Mouse (Mus musculus): Measurements from ENCODE around the gene Gm10197. TPM values are rescaled to one million over a fixed set of nuclear protein-coding genes. Genes with fewer than 3 reads are reported as not detected.

Gm10197 gene
- total and polyA plus RNA-seq, 3 experiments, result not detected

DNA sequence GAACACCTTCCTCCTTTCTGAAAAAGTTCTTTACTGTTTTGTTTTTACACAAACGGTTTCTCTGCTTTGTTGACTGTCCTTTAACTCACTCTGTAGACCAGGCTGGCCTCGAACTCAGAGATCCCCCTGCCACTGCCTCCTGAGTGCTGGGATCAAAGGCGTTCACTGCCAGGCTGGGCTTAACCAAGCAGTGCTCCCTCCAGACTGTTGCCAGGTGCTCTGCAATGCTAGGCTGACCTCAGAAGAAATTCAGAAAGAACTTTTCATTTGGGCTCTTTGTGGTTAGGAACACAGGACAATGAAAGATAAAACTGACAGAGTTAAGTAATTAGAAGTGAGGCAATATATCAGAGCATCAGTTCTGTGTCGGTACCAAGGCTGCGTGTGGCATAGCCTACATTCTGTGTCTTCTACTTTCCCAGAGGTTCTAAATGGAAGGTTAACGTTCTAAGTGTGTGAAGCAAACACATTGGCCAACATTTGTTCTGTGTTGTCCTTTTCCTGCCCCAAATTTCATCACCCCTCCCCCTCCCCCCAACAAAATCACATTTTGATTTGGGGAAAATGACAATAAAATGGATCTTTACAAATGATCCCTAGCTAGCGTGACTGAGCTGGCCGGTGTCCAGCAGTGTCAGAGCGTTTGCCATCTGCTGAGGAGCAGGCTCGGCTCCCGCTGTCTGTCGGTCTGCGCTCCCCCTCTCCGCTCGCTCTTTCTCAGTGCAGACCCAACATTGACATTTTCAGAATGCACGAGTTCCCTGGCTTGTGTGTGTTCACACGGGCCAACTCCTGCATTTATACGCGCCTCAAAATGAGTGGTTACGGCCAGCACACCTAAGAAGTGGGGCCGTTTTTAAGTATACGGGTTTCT lies 12.2 kb downstream of the Gm10197 start:
- peak; percentile 77 for DNase-seq

GRCm38 (mm10) chr19:53355065-53355464 lies 16.5 kb downstream of the Gm10197 start:
- no peak for DNase-seq

GRCm38 (mm10) chr19:53354271-53355000 lies 17.1 kb downstream of the Gm10197 start:
- DNase-seq, result no peak

DNA sequence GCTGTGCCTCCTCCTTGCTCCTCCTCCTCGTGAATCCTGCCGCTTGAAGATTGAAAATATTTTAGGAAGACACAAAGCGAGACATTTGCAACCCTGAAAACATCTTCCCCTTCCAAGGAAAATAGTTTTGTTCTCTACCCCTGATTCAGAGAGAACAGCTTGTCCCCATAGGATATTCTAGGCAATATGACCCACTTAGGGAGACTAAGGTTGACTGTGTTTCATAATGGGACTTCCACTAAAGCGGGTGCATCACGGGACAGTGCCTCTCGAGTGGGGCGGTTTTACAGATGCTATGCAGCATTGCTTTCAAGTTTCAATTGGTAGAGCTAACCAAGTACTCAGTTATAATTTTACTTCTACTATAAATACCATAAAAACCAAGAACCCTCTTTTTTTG lies 17.7 kb downstream of the Gm10197 start:
- no peak for DNase-seq

- no peak for DNase-seq
Observed at GRCm38 (mm10) chr19:53345766-53346165, 25.8 kb downstream of the Gm10197 start.

- no peak for DNase-seq
Observed at GRCm38 (mm10) chr19:53344062-53344461, 27.5 kb downstream of the Gm10197 start.

- no peak for DNase-seq
Observed at GRCm38 (mm10) chr19:53343174-53343881, 28.2 kb downstream of the Gm10197 start.

- no peak for DNase-seq
Observed at GRCm38 (mm10) chr19:53340423-53340822, 31.1 kb downstream of the Gm10197 start.

- no peak for DNase-seq
Observed at GRCm38 (mm10) chr19:53335241-53335640, 36.3 kb downstream of the Gm10197 start.

GRCm38 (mm10) chr19:53333730-53334129 lies 37.8 kb downstream of the Gm10197 start:
- no peak for DNase-seq

DNA sequence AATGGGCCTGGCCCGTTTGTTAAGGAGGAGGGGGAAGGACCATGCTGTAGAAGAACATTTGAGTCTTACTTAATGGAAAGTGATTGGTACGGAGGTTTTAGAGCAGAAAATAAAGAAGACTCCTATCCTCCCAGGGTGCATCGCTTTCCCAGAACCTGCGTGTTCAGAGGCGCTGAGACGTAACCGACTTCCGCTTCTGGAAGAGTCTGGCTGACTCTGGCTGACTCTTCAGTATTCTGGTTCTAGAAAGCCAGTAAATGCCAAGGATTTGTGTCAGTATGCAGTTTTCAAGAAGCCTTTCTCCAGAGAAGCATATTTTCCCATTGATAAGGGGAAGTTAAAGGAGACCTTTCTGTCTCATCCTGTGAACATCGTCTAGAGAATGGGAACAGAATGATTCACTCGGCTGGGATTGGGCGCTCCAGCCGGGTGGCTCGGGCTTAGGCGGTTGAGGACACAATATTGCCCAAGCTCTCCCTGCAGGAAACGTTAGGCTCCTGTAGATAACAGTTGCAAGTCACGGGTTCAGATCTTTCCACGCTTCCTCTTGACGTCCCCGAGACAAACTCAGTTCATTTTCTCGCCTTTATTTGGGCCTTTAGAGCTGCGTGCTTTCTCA lies 39.6 kb downstream of the Gm10197 start:
- DNase-seq, result no peak

GRCm38 (mm10) chr19:53329992-53330381 lies 41.6 kb downstream of the Gm10197 start:
- peak; percentile 81 for DNase-seq

DNA sequence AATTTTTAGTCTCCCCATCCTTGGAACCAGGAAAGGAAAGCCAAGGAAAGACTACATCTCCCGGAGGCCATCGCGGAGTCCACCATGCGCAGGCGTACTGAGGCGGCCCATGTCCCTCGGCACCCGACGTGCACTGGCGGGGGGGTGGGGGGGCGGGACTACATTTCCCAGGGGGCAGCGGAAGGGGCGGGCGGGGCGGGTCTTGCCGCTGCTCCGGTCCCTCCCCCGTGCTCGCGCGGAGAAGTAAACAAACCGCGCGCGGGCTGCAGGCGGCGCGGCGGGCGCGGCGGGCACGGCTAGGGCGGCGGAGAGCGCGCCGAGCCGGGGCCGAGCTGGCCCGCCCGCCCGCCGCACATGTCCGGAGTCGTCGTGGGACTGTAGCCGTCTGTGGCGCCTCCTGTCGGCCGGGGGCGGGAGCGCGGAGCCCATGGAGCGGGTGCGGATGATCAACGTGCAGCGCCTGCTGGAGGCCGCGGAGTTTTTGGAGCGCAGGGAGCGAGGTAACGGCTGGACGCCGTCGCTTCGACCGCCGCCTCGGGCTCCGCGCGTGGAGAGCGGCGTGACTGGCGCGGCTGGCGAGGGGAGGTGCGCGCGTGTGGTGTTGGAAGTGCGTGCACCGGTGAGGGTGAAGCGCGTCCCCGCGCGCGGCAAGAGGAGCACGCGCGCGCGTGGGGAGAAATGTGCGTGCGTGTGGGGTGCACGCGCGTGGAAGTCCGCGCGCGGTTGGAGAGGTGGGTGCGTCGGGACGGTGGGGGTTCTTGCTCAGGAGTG lies 42.2 kb downstream of the Gm10197 start:
- peak; percentile 92 for DNase-seq

- DNase-seq, result no peak
Observed at GRCm38 (mm10) chr19:53328116-53328515, 43.5 kb downstream of the Gm10197 start.

DNA sequence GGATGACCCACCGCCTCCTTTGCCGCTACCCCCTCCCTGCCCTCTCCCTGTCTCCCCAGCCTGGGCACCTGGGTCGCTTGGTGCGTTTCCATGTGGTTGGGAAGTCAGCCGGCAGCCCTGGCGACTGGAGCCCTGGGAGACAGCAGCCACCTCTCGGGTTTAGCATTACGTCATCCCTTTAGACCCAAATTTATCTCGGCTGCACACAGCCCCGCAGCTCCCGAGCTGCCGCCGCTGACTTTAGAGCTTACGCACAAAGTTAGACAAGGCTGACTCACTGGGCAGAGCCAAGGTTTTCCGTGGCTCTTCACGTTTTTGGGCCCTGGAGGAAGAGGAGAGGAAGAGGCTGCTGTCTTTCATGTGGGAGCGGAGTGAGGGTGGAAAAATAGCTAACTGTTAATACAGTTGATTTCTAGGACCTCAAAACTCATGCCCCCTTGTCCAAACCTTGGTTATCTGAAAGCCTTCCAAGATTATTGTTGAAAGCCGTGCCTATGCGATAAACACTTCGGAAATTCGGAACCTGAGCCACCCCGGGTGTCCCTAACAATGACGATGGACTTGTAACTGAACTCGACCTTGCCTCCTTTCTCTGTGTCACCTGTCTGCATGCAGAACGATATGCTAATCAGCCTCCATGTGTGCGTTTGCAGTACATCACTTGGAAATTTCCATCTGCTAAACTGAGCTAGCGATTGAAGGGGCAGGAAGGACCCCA lies 45.8 kb downstream of the Gm10197 start:
- peak; percentile 87 for DNase-seq

DNA sequence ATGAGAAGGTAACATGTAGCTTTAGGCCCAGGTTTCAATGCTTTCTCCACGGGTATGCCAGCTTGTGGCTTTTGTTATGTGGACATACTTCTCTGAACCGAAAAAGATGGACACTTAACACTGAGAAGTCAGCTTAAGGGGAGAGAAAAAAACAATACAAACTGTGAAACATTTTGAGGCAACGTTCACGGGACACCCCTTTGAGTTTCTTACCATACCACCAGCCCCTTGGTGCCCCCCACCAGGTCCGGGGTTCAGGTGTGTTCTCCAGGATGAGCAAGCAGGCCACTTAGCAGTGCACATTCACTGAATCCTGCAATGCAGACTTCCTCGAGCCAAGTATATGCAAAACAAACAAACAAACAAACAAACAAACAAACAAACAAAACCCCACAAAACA lies 46.7 kb downstream of the Gm10197 start:
- DNase-seq, result no peak

GRCm38 (mm10) chr19:53322438-53323048 lies 49.0 kb downstream of the Gm10197 start:
- no peak for DNase-seq
